Mouse (Mus musculus) ES-E14 (cell line): ENCODE measurements around the gene Pgls. TPM values are rescaled to one million over a fixed set of nuclear protein-coding genes. Genes with fewer than 3 reads are reported as not detected.
A peak's percentile ranks its signal among the peaks of the same experiment; 100 is the strongest.

Experiments used
- DNase-seq: peaks from one replicate; pipeline ENCODE4 v3.0.0-alpha.2; 2013; ENCODE audit warnings: low read depth, low spot score
- H3K27ac ChIP-seq: 2 replicates; pipeline ENCODE4 v1.5.1; 2012; ENCODE audit warnings: low read depth, mild to moderate bottlenecking, low read length, moderate library complexity, mixed read lengths; ENCODE audit not compliant: poor library complexity, insufficient read depth, severe bottlenecking
- H3K36me3 ChIP-seq: 2 replicates; pipeline ENCODE4 v1.6.1; 2012; ENCODE audit warnings: mild to moderate bottlenecking, low read length, moderate library complexity, mixed read lengths; ENCODE audit not compliant: control insufficient read depth, poor library complexity, insufficient read depth, severe bottlenecking
- H3K4me1 ChIP-seq, 2 experiments: fragments of 150-350 bp in 1 of 2; sonication (generic) in 1 of 2; 2 replicates each; pipeline ENCODE4 v1.6.1; 2012; ENCODE audit warnings: low read length in 2 of 2, mild to moderate bottlenecking in 1 of 2, mixed read lengths in 1 of 2; ENCODE audit not compliant: control insufficient read depth in 2 of 2, insufficient read depth in 2 of 2, poor library complexity in 1 of 2
- H3K4me3 ChIP-seq, 2 experiments: fragments of 150-350 bp in 1 of 2; sonication (generic) in 1 of 2; 2 replicates each; pipeline ENCODE4 v1.5.1; 2012; ENCODE audit warnings: low read length in 2 of 2, low read depth in 1 of 2, mild to moderate bottlenecking in 1 of 2, mixed read lengths in 1 of 2; ENCODE audit not compliant: insufficient read depth in 1 of 2, poor library complexity in 1 of 2, severe bottlenecking in 1 of 2
- H3K9ac ChIP-seq: 2 replicates; pipeline ENCODE4 v1.6.1; 2012; ENCODE audit warnings: low read depth, mild to moderate bottlenecking, low read length, mixed read lengths; ENCODE audit not compliant: poor library complexity, insufficient read depth, severe bottlenecking
- H3K9me3 ChIP-seq: fragments of 150-350 bp; sonication (generic); 2 replicates; pipeline ENCODE4 v1.6.1; 2012; ENCODE audit warnings: low read depth, mild to moderate bottlenecking, low read length; ENCODE audit not compliant: control insufficient read depth, insufficient read depth
- CHD2 ChIP-seq: IDR thresholded peaks from 2 replicates; pipeline ENCODE4 v1.6.1; 2014; ENCODE audit warnings: mild to moderate bottlenecking, low read depth, low read length, inconsistent platforms
- HCFC1 ChIP-seq: IDR thresholded peaks from 2 replicates; pipeline ENCODE4 v1.6.1; 2012; ENCODE audit warnings: low read length, inconsistent platforms, borderline replicate concordance; ENCODE audit not compliant: insufficient read depth
- MAFK ChIP-seq: IDR thresholded peaks from 2 replicates; pipeline ENCODE4 v1.6.1; 2014; ENCODE audit warnings: mild to moderate bottlenecking, low read depth, low read length, inconsistent platforms; ENCODE audit not compliant: insufficient read depth
- ZC3H11A ChIP-seq: IDR thresholded peaks from 2 replicates; pipeline ENCODE4 v1.6.1; 2012; ENCODE audit warnings: low read depth, mild to moderate bottlenecking, inconsistent platforms, low read length, borderline replicate concordance
- ZNF384 ChIP-seq: IDR thresholded peaks from 2 replicates; pipeline ENCODE4 v1.6.1; 2012; ENCODE audit warnings: low read depth, low read length, inconsistent platforms
- in situ Hi-C, 2 experiments: fragments of 600-800 bp; cut with MboI; formaldehyde crosslinking; loops; one replicate each; pipeline ENCODE4 v1.15.1; 2025; ENCODE audit warnings: low sequenced_read_pairs in 2 of 2, inconsistent platforms in 1 of 2; ENCODE audit not compliant: unreplicated experiment in 2 of 2
- total RNA-seq: library from RNA; depleted of rRNA; stranded (reverse); fragments of 300-350 nt; gene quantifications from 2 replicates; pipeline ENCODE4 v1.2.3, GENCODE M21; 2012

Pgls gene
- total RNA-seq, 1 experiment, result 95.6 TPM

- in situ Hi-C loops, result no loop called here
- TF ChIP-seq ZC3H11A (peak; percentile 57; the same call in 1 of the 2 replicates), MAFK (no peak)
- no peak overlapping the region for H3K4me3 ChIP-seq
- H3K9me3 ChIP-seq, result no peaks in the 10 kb centered on the region
- H3K9ac ChIP-seq, result no peak overlapping the region
- H3K36me3 ChIP-seq, result no peaks in the 10 kb centered on the region
- DNase-seq, result no peak
- H3K4me1 ChIP-seq, result no peaks in the 10 kb centered on the region; a peak in 1 of 4 replicates
- no peak overlapping the region for H3K27ac ChIP-seq
Measured at GRCm38 (mm10) chr8:71561401-71561800, 30.6 kb upstream of the Pgls start.

GRCm38 (mm10) chr8:71562751-71563150, 29.2 kb upstream of the Pgls start:
- Histone ChIP-seq H3K9me3 (no peaks in the 10 kb centered on the region), H3K4me1 (peaks cover 0 to 5% of the 10 kb centered on the region in 2 experiments; a peak in 1 of 4 replicates), H3K9ac (no peak overlapping the region), H3K27ac (no peak overlapping the region), H3K4me3 (peak overlapping the region; percentile 43 to 61), H3K36me3 (no peaks in the 10 kb centered on the region)
- peak; percentile 59 for DNase-seq
- TF ChIP-seq ZC3H11A (0 out of 2 replicates have a peak, but pooled peaks have one; percentile 6), ZNF384 (no peak), MAFK (no peak), CHD2 (no peak), HCFC1 (0 out of 2 replicates have a peak, but pooled peaks have one; percentile 22)
- in situ Hi-C loops, result no loop called here

DNA sequence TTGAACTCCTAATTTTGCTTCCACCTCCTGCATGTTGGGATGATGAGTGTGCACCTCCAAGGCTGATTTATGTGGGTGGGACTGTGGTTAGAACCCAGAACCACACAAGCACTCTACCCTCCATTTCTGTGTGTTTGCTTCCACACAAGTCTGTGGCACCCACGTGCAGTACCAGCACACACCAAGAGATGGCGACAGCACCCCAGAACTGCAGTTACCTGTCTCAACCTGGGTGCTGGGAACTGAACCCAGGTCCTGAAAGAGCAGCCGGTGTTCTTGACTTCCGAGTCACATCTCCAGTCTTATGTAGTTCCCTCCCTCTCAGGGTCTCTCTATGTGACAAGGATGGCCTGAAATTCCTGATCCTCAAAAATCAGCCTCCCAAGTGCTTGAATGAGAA, 28.0 kb upstream of the Pgls start:
- no peaks in the 10 kb centered on the region for H3K9me3 ChIP-seq
- in situ Hi-C loops, result no loop called here
- DNase-seq, result no peak
- no peak for TF ChIP-seq ZNF384
- no peak for TF ChIP-seq CHD2
- TF ChIP-seq MAFK, result no peak
- TF ChIP-seq ZC3H11A, result no peak
- no peak for TF ChIP-seq HCFC1
- no peak overlapping the region for H3K9ac ChIP-seq
- H3K27ac ChIP-seq, result no peak overlapping the region
- no peak overlapping the region for H3K4me3 ChIP-seq
- H3K36me3 ChIP-seq, result no peaks in the 10 kb centered on the region
- H3K4me1 ChIP-seq, result peaks cover 0 to 14% of the 10 kb centered on the region in 2 experiments; a peak in 2 of 4 replicates

DNA sequence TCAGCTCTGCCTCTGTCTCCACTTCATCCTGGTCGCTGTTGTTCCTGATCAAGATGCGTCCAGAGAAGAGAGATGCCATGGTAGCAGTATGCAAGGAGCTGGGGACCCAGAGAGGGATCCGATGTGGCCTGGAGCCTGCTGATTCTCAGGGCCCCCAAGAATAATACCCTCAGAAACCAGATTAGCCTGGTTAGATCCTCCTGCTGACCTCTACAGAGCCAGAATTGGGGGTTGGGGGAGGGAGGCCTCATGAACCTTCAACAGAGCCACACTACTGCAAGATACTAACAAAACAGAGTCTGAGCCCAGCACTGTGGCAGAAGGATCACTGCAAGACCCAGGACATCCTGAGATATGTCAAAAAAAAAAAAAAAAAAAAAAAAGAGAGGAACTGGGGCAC, 25.5 kb upstream of the Pgls start, which contains the start of gene Nxnl1:
Nxnl1 (minus strand) TSS at position 101 of the 400 bp plus-strand sequence.
- peak within 1 kb of the TSS; percentile 26 to 33; a peak in 2 of 4 replicates for H3K4me3 ChIP-seq
- no peaks in the 10 kb centered on the region for H3K36me3 ChIP-seq
- H3K9me3 ChIP-seq, result no peaks in the 10 kb centered on the region
- H3K27ac ChIP-seq, result no peak within 1 kb of the TSS
- peaks cover 0 to 19% of the 10 kb centered on the region in 2 experiments; a peak in 2 of 4 replicates for H3K4me1 ChIP-seq
- peak within 1 kb of the TSS; percentile 44 for H3K9ac ChIP-seq
- TF ChIP-seq ZNF384, result no peak
- no peak for TF ChIP-seq ZC3H11A
- TF ChIP-seq HCFC1, result no peak
- TF ChIP-seq MAFK, result no peak
- DNase-seq, result no peak
- in situ Hi-C loops, result no loop called here

DNA sequence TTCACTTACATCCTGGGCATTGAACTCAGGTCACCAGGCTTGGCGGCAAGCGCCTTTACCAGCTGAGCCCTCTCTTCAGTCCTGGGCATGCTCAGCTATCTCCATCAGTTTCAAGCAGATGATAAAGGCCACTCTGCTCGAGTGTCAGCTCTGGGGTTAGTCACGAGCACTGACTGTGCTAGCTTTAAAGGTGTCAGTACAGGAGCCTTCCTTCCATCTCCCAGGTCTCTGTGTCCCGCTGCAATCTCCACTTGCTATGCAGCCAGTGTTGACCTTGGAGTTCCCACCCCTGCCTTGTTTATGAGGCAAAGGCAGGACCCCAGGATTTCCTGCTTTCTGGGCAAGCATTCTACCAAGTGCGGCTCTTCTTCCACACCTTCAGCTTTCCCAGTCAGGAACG, 24.4 kb upstream of the Pgls start:
- Histone ChIP-seq H3K4me1 (peaks cover 0 to 19% of the 10 kb centered on the region in 2 experiments; a peak in 2 of 4 replicates), H3K9ac (no peak overlapping the region)
- in situ Hi-C loops, result no loop called here

More for the DNA sequence above, 24.4 kb upstream of the Pgls start:
- TF ChIP-seq CHD2 (no peak), ZC3H11A (no peak), HCFC1 (no peak), MAFK (no peak), ZNF384 (no peak)
- Histone ChIP-seq H3K27ac (no peak overlapping the region), H3K36me3 (no peaks in the 10 kb centered on the region), H3K4me3 (no peak overlapping the region), H3K9me3 (no peaks in the 10 kb centered on the region)
- no peak for DNase-seq
